Mouse (Mus musculus) forebrain, postnatal 0 days (tissue): ENCODE data around the gene Cfap206. TPM values are rescaled to one million over a fixed set of nuclear protein-coding genes. Genes with fewer than 3 reads are reported as not detected.

Source experiments
- ATAC-seq: fragments of 200-750 bp; cut with Nextera tagmentation; 2 replicates; pipeline ENCODE4 v1.8.0; 2017; ENCODE audit warnings: mild to moderate bottlenecking, moderate library complexity
- DNase-seq: peaks from one replicate; pipeline ENCODE4 v3.0.0-alpha.2; 2015
- H3K27ac ChIP-seq: fragments of 300-500 bp; sonication (generic); 2 replicates; pipeline ENCODE4 v1.5.1; 2014; ENCODE audit warnings: low read depth, mild to moderate bottlenecking, antibody characterized with exemption, low read length, moderate library complexity, mixed read lengths
- H3K27me3 ChIP-seq: fragments of 300-500 bp; sonication (generic); 2 replicates; pipeline ENCODE4 v1.6.1; 2014; ENCODE audit warnings: mild to moderate bottlenecking, low read length, mixed read lengths; ENCODE audit not compliant: insufficient read depth
- H3K36me3 ChIP-seq: fragments of 300-500 bp; sonication (generic); 2 replicates; pipeline ENCODE4 v1.6.1; 2014; ENCODE audit warnings: mild to moderate bottlenecking, moderate library complexity; ENCODE audit not compliant: insufficient read depth
- H3K4me1 ChIP-seq: fragments of 300-500 bp; sonication (generic); 2 replicates; pipeline ENCODE4 v1.6.1; 2014; ENCODE audit warnings: antibody characterized with exemption; ENCODE audit not compliant: insufficient read depth
- H3K4me2 ChIP-seq: fragments of 300-500 bp; sonication (generic); 2 replicates; pipeline ENCODE4 v1.6.1; 2014; ENCODE audit warnings: low read depth, mild to moderate bottlenecking, moderate library complexity
- H3K4me3 ChIP-seq: fragments of 300-500 bp; sonication (generic); 2 replicates; pipeline ENCODE4 v1.5.1; 2014; ENCODE audit warnings: low read depth, low read length, mixed read lengths
- H3K9ac ChIP-seq: fragments of 300-500 bp; sonication (generic); 2 replicates; pipeline ENCODE4 v1.6.1; 2014; ENCODE audit warnings: mild to moderate bottlenecking
- H3K9me3 ChIP-seq: fragments of 300-500 bp; sonication (generic); 2 replicates; pipeline ENCODE4 v1.6.1; 2016; ENCODE audit warnings: low read length
- CTCF ChIP-seq: sonication (generic); IDR thresholded peaks from 2 replicates; pipeline ENCODE4 v1.5.1; 2016; ENCODE audit warnings: antibody characterized with exemption, control low read depth, low read depth
- WGBS: fragments of 180-500 bp; shearing (Covaris S2); extraction: QIAGEN DNeasy Blood & Tissue Kit; methylation state at CpG from one replicate; pipeline ENCODE4 v1.1.7; 2014; 5-methylcytosine and 5-hydroxymethylcytosine counted together
- polyA plus RNA-seq: library from polyadenylated mRNA; unstranded; fragments of >200 nt; fragmentation: Nextera tagmentation; extraction: Ambion mirVana; gene quantifications from 2 replicates; pipeline ENCODE4 v1.2.1, GENCODE M21; 2015
- total RNA-seq: library from RNA; depleted of rRNA; stranded (reverse); fragments of >200 nt; gene quantifications from 2 replicates; pipeline ENCODE4 v1.2.3, GENCODE M21; 2014; rRNA removed

Cfap206 gene
- total and polyA plus RNA-seq, 2 experiments from 2014 or later = 5.7 to 6.3 TPM

- H3K9ac ChIP-seq = no peak overlapping the region
- no peaks in the 10 kb centered on the region for H3K9me3 ChIP-seq
- H3K4me1 ChIP-seq = no peaks in the 10 kb centered on the region
- 91% methylated on average over 5 of the region's 5 CpGs for WGBS
- H3K27me3 ChIP-seq = no peaks in the 10 kb centered on the region
- ATAC-seq (no peak), DNase-seq (no peak)
- no peak for TF ChIP-seq CTCF
- H3K36me3 ChIP-seq = peaks cover 25% of the 10 kb centered on the region
- H3K27ac ChIP-seq = no peak overlapping the region
- no peak overlapping the region for H3K4me2 ChIP-seq
- H3K4me3 ChIP-seq = no peak overlapping the region
Observed at GRCm38 (mm10) chr4:34639745-34640364, 90.2 kb downstream of the Cfap206 start.

Other genes with a start within 250 kb of the Cfap206 start
- gene Akirin2, start 179.3 kb downstream of the Cfap206 start, total RNA-seq = 131 and 147 TPM in 2 replicates
- gene Akirin2, start 179.3 kb downstream of the Cfap206 start, polyA plus RNA-seq = 79.9 and 94.6 TPM in 2 replicates
- 82.4 and 88.0 TPM in 2 replicates for gene Orc3, start 115.3 kb downstream of the Cfap206 start, total RNA-seq
- gene Orc3, start 115.3 kb downstream of the Cfap206 start, polyA plus RNA-seq = 66.6 and 68.0 TPM in 2 replicates
- gene Rars2, start 115.2 kb downstream of the Cfap206 start, total RNA-seq = 28.7 and 30.5 TPM in 2 replicates
- 42.4 and 48.8 TPM in 2 replicates for gene Rars2, start 115.2 kb downstream of the Cfap206 start, polyA plus RNA-seq
- 34.0 and 35.9 TPM in 2 replicates for gene Slc35a1, start 42.8 kb downstream of the Cfap206 start, total RNA-seq
- 16.0 and 37.9 TPM in 2 replicates for gene Slc35a1, start 42.8 kb downstream of the Cfap206 start, polyA plus RNA-seq
- gene Gm136, start 26.1 kb upstream of the Cfap206 start, total RNA-seq = not detected in 2 replicates
- 0.23 TPM in 1 of 2 replicates, not detected in the other for gene Gm136, start 26.1 kb upstream of the Cfap206 start, polyA plus RNA-seq
- gene Smim8, start 48.2 kb upstream of the Cfap206 start, total RNA-seq = 28.0 and 30.7 TPM in 2 replicates
- 54.9 and 66.4 TPM in 2 replicates for gene Smim8, start 48.2 kb upstream of the Cfap206 start, polyA plus RNA-seq
- gene Zfp292, start 152.8 kb upstream of the Cfap206 start, total RNA-seq = 37.2 and 46.3 TPM in 2 replicates
- gene Zfp292, start 152.8 kb upstream of the Cfap206 start, polyA plus RNA-seq = 12.0 and 16.7 TPM in 2 replicates
- gene Cga, start 163.6 kb upstream of the Cfap206 start, total RNA-seq = not detected in 2 replicates
- gene Cga, start 163.6 kb upstream of the Cfap206 start, polyA plus RNA-seq = not detected in 2 replicates